Mouse (Mus musculus): ENCODE data around the gene Fscn2. TPM values are rescaled to one million over a fixed set of nuclear protein-coding genes. Genes with fewer than 3 reads are reported as not detected.
"Not testable (repeated sequence)": the region's sequence is repeated elsewhere in the genome, so short reads cannot be mapped to it uniquely, and the experiment has no call there.

Gene Fscn2
- polyA plus RNA-seq, 1 experiment from 2014 or later: 1.4 TPM

DNA sequence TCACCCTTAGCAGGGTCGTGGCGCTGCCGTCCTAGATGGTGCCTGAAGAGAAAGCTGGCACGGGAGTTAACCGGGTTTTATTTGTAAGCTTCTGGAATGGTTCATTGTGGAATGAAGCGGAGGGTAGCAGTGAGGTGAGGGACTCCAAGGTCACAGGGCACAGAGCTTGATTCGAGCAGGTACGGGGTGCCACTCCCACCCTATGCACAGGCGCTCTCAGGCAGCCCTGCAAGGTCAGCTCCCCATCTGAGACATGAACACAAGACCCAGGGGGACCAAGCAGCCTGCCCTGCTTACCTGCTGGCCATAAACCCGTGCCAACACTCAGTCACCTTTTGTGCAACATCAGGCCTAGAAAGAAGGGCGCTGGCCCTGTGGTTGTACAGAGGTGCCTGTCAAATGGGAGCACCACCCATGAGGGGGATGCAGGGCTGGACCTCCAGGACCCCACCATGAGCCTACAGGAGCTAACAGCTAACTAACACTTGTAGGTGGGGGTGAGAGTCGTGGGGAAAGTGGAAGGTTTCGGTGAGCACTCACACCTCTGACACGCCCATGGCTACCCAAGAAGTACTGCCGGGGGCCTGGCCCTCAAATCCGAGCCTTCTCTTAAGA is 11.9 kb upstream of the Fscn2 start:
- ATAC-seq (ENCODE audit: low FRiP score) (peak; percentile 10), DNase-seq (ENCODE audit: low spot score, missing footprints) (peak; percentile 97)
- no peaks in the 10 kb centered on the region for H3K9me3 ChIP-seq (ENCODE audit: control insufficient read depth, low read length)
- H3K4me3 ChIP-seq (ENCODE audit: low read depth, low read length): peak overlapping the region; percentile 100
- H3K27ac ChIP-seq (ENCODE audit: low read depth, low read length): peak overlapping the region; percentile 99
- H3K36me3 ChIP-seq (ENCODE audit: control insufficient read depth, insufficient read depth, low read length): peaks cover 8% of the 10 kb centered on the region
- peaks cover 25% of the 10 kb centered on the region for H3K4me1 ChIP-seq (ENCODE audit: control insufficient read depth, insufficient read depth, low read length)
- H3K4me2 ChIP-seq: peak overlapping the region; percentile 96
- WGBS: 5% methylated on average over 16 of the region's 16 CpGs
- peak overlapping the region; percentile 100 for H3K9ac ChIP-seq (ENCODE audit: low read length)
- no peaks in the 10 kb centered on the region; the same call in 1 of the 2 replicates for H3K27me3 ChIP-seq (ENCODE audit: control insufficient read depth, insufficient read depth, low read length)

DNA sequence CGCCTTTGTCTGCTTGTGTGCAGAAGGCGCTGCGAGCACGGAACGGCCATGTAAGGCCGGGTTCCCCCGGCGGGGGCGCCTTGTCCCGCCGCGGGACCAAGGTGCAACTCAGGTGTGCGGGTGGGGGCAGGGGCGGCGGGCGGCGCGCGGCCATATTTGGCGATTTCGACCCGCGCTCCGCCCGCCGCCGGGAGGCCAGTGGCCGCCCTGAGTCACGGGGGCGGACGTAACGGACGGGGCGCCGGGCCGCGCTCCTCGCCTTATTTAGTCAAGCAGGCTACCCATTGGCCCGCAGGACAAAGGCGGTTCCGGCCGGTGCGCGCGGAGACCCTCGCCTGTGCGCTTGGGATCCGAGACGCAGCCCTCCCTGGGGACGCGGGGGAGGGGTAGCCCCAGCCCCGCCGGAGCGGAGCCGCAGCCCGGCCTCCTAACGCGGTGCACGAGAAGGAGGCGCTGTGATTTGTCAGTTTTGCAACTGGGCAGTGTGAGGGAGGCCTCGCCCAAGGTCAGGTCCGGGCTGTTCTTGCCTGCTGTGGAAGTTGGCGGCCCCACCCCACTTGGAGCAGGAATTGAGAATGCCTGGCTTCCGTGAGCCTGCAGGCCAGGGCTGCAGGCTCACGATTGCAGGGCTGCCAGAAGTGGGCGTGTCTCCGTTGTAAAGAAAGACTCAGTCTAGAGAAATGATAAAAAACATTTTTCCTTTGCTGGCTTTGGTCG is 11.2 kb upstream of the Fscn2 start:
- WGBS: 1% methylated on average over 58 of the region's 68 CpGs
- H3K27me3 ChIP-seq (ENCODE audit: control insufficient read depth, insufficient read depth, low read length): no peaks in the 10 kb centered on the region; the same call in 1 of the 2 replicates
- peak overlapping the region; percentile 100 for H3K4me3 ChIP-seq (ENCODE audit: low read depth, low read length)
- peaks cover 6% of the 10 kb centered on the region for H3K36me3 ChIP-seq (ENCODE audit: control insufficient read depth, insufficient read depth, low read length)
- H3K27ac ChIP-seq (ENCODE audit: low read depth, low read length): peak overlapping the region; percentile 99
- H3K9ac ChIP-seq (ENCODE audit: low read length): peak overlapping the region; percentile 100
- peaks cover 24% of the 10 kb centered on the region for H3K4me1 ChIP-seq (ENCODE audit: control insufficient read depth, insufficient read depth, low read length)
- H3K4me2 ChIP-seq: peak overlapping the region; percentile 96
- peak; percentile 99 for DNase-seq (ENCODE audit: low spot score, missing footprints)
- ATAC-seq (ENCODE audit: low FRiP score): peak; percentile 82
- no peaks in the 10 kb centered on the region for H3K9me3 ChIP-seq (ENCODE audit: control insufficient read depth, low read length)

DNA sequence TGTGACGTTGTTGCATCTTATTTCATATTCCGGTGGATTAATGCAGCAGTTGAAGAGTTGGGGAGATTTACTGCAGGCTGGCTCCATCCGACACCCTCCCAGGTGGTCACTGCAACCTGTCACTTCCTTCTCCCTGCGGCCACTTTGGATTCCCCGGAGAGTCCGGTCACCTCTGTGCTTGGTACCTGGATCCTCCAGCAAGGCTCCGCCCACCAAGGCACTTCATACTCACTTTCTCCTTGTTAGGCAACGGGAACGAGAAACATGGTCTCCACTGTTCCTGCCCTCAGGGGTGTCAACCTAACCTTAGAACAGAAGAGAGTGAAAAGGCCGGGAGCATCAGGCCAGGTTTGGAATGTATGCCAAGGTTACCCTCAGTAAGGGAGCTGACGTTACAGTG is 10.6 kb upstream of the Fscn2 start:
- peak overlapping the region; percentile 100 for H3K4me3 ChIP-seq (ENCODE audit: low read depth, low read length)
- H3K27ac ChIP-seq (ENCODE audit: low read depth, low read length): peak overlapping the region; percentile 99
- WGBS: 31% methylated on average over 11 of the region's 11 CpGs
- H3K9me3 ChIP-seq (ENCODE audit: control insufficient read depth, low read length): no peaks in the 10 kb centered on the region
- no peak for ATAC-seq (ENCODE audit: low FRiP score)
- H3K36me3 ChIP-seq (ENCODE audit: control insufficient read depth, insufficient read depth, low read length): peaks cover 3% of the 10 kb centered on the region; the same call in 1 of the 2 replicates
- peak overlapping the region; percentile 96 for H3K4me2 ChIP-seq
- H3K9ac ChIP-seq (ENCODE audit: low read length): peak overlapping the region; percentile 100
- H3K27me3 ChIP-seq (ENCODE audit: control insufficient read depth, insufficient read depth, low read length): no peaks in the 10 kb centered on the region; the same call in 1 of the 2 replicates
- peak; percentile 87 for DNase-seq (ENCODE audit: low spot score, missing footprints)
- H3K4me1 ChIP-seq (ENCODE audit: control insufficient read depth, insufficient read depth, low read length): peaks cover 21% of the 10 kb centered on the region

DNA sequence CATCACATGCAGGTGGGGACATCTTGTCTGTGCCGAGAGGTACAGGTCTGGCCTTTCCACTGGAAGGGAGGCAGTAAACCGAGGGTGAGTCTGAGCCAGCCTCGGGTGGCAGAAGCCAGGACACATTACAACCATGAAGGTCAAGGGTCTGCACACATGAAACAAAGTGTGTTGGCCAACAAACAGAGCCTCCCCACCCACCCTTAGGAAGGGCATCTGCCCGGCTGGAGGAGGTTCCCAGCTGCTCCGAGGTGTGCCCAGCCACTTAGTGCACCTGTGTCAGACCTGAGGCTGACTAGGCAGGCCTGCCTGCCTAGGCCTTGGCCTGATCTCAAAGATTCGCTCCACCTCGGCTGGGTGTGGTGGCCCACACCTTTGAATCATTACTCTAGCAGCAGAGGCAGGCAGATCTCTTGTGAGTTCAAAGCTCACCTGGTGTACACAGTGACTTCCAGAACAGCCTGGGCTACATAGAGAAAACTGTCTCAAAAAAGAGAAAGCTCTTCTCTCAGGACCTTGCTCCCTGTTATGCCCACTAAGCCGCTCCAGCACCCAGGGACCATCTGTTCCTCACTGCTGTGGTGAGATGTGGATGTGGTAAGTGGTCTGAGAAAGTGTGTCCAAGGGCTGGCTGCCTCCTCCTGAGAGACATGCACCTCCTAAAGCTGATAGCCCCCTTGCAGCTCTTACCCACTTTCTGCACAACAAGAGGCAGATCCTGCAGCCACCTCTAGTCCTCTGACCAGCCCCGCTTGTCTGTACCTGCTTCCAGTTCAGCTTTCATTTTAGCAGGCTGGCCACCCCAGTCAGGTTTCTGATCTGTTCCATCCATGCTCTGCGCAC is 9.9 kb upstream of the Fscn2 start:
- H3K4me3 ChIP-seq (ENCODE audit: low read depth, low read length): no peak overlapping the region
- no peak for ATAC-seq (ENCODE audit: low FRiP score)
- no peak overlapping the region for H3K4me2 ChIP-seq

DNA sequence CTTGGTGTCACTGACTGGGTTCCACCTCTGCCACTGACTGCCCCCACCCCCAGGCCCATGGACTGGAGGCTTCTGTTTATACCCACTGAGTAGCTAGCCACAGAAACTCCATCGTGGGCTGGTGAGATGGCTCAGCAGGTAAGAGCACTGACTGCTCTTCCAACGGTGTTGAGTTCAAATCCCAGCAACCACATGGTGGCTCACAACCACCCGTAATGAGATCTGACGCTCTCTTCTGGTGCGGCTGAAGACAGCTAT is 9.3 kb upstream of the Fscn2 start:
- H3K9ac ChIP-seq (ENCODE audit: low read length); H3K27me3 ChIP-seq (ENCODE audit: control insufficient read depth, insufficient read depth, low read length); ATAC-seq (ENCODE audit: low FRiP score); H3K9me3 ChIP-seq (ENCODE audit: control insufficient read depth, low read length); H3K4me3 ChIP-seq (ENCODE audit: low read depth, low read length); H3K27ac ChIP-seq (ENCODE audit: low read depth, low read length); H3K4me2 ChIP-seq; H3K36me3 ChIP-seq (ENCODE audit: control insufficient read depth, insufficient read depth, low read length): not testable (repeated sequence)
- 88% methylated on average over 5 of the region's 5 CpGs for WGBS
- H3K4me1 ChIP-seq (ENCODE audit: control insufficient read depth, insufficient read depth, low read length): peaks cover 16% of the 10 kb centered on the region
- peak; percentile 57 for DNase-seq (ENCODE audit: low spot score, missing footprints)

More for the DNA sequence above, 9.9 kb upstream of the Fscn2 start:
- no peaks in the 10 kb centered on the region; the same call in 1 of the 2 replicates for H3K27me3 ChIP-seq (ENCODE audit: control insufficient read depth, insufficient read depth, low read length)
- peaks cover 19% of the 10 kb centered on the region for H3K4me1 ChIP-seq (ENCODE audit: control insufficient read depth, insufficient read depth, low read length)
- no peaks in the 10 kb centered on the region for H3K9me3 ChIP-seq (ENCODE audit: control insufficient read depth, low read length)
- H3K9ac ChIP-seq (ENCODE audit: low read length): no peak overlapping the region; the same call in 1 of the 2 replicates
- WGBS: 91% methylated on average over 10 of the region's 10 CpGs
- no peak overlapping the region for H3K27ac ChIP-seq (ENCODE audit: low read depth, low read length)
- H3K36me3 ChIP-seq (ENCODE audit: control insufficient read depth, insufficient read depth, low read length): peaks cover 3% of the 10 kb centered on the region; the same call in 1 of the 2 replicates
- peak; percentile 85 for DNase-seq (ENCODE audit: low spot score, missing footprints)

DNA sequence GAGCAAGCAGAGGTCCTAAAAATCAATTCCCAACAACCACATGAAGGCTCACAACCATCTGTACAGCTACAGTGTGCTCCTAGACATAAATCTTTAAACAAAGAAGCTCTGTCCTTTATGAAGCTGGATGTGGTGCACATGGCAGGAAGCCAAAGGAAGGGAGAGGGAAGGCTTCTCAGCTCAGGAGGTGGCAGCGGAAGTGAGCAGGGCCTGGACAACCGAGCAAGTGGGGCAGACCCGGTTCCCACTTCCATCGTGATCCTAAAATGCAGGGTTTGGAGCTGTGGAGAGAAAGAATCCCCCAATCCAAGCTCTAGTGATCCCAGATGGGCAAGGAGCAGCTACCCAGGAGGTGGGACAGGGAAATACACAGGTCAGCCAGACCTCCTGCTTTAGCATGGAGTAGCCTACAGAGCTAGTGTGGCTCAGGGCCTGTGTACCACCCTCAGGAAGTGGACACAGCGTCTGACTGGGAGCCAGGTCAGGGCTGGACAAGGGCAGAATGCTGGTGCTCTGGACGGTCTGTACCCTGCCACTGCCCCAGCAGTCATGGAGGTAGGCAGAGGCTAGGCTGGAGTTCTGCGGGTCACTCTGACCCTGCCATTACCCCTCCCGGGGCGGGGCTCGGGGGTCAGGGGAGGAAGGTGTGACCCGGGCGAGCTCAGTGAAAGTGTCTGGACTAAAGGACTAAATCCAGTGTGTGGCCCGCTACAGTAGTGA is 8.6 kb upstream of the Fscn2 start:
- peak overlapping the region; percentile 47 for H3K9ac ChIP-seq (ENCODE audit: low read length)
- H3K36me3 ChIP-seq (ENCODE audit: control insufficient read depth, insufficient read depth, low read length): no peaks in the 10 kb centered on the region
- H3K4me2 ChIP-seq: no peak overlapping the region
- H3K4me3 ChIP-seq (ENCODE audit: low read depth, low read length): no peak overlapping the region
- DNase-seq (ENCODE audit: low spot score, missing footprints): peak; percentile 80
- H3K9me3 ChIP-seq (ENCODE audit: control insufficient read depth, low read length): no peaks in the 10 kb centered on the region
- no peak overlapping the region for H3K27ac ChIP-seq (ENCODE audit: low read depth, low read length)
- 75% methylated on average over 13 of the region's 13 CpGs for WGBS
- peaks cover 18% of the 10 kb centered on the region for H3K4me1 ChIP-seq (ENCODE audit: control insufficient read depth, insufficient read depth, low read length)
- ATAC-seq (ENCODE audit: low FRiP score): no peak
- H3K27me3 ChIP-seq (ENCODE audit: control insufficient read depth, insufficient read depth, low read length): no peaks in the 10 kb centered on the region; the same call in 1 of the 2 replicates

DNA sequence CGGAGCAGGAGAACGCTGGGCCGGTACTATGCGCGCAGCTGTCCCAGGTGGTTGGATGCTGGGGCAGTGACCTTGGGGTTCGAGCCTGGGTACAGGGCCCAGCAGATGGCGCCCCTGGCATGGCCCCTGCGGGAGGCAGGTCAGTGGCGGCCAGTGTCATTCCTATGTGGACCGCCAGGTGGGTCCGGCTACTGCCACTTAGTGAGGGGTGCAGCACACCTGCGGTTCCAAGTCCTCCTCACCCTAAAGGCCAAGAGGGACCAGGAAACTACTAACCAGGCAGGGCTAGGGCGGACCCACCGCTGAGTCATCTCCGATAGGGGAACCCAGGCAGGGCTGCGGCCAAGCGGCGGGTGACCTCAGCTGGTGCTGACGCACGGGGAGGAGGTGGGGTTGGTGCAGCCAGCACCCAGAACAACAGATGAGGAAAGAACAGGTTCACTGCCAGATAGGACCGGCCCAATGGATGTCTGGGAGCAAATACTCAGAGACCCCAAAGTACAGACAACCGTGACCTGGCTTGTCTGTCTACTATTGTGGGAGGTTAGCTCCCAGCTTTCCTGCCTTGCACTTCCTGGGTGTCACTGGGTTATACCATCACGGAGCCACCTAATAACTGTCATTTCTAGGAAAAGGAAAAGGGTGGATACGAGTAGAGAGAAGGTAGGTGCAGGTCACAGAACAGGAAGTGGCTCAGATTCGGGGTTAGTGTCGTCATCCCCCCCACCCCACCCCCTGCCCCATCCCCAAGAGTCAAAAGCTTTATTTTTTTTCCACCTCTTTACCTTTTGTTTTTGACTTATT is 7.6 kb upstream of the Fscn2 start:
- Histone ChIP-seq H3K9me3 (ENCODE audit: control insufficient read depth, low read length) (no peaks in the 10 kb centered on the region), H3K27ac (ENCODE audit: low read depth, low read length) (no peak overlapping the region), H3K9ac (ENCODE audit: low read length) (no peak overlapping the region), H3K27me3 (ENCODE audit: control insufficient read depth, insufficient read depth, low read length) (no peaks in the 10 kb centered on the region; the same call in 1 of the 2 replicates), H3K4me3 (ENCODE audit: low read depth, low read length) (no peak overlapping the region), H3K4me1 (ENCODE audit: control insufficient read depth, insufficient read depth, low read length) (peaks cover 27% of the 10 kb centered on the region), H3K4me2 (no peak overlapping the region), H3K36me3 (ENCODE audit: control insufficient read depth, insufficient read depth, low read length) (no peaks in the 10 kb centered on the region)
- DNase-seq (ENCODE audit: low spot score, missing footprints): peak; percentile 92
- no peak for ATAC-seq (ENCODE audit: low FRiP score)
- 26% methylated on average over 26 of the region's 26 CpGs for WGBS

Measured in midbrain, embryonic 11.5 days (tissue).